Mouse (Mus musculus): ENCODE data around the gene Asb13. TPM values are rescaled to one million over a fixed set of nuclear protein-coding genes. Genes with fewer than 3 reads are reported as not detected.

Asb13 gene
- polyA plus RNA-seq, 1 experiment from 2014 or later, result 5.7 TPM

Other genes starting within 250 kb of the Asb13 start
- gene Gdi2, start 96.0 kb upstream of the Asb13 start, polyA plus RNA-seq (2015; fragmentation: Nextera tagmentation; extraction: Ambion mirVana), result 325 and 342 TPM in 2 replicates
- 6.7 and 7.6 TPM in 2 replicates for gene Fam208b, start 22.9 kb upstream of the Asb13 start, polyA plus RNA-seq (2015; fragmentation: Nextera tagmentation; extraction: Ambion mirVana)
- gene Calml3, start 170.3 kb downstream of the Asb13 start, polyA plus RNA-seq (2015; fragmentation: Nextera tagmentation; extraction: Ambion mirVana), result 0.14 and 0.22 TPM in 2 replicates
- 0.16 TPM in 1 of 2 replicates, not detected in the other for gene Calm4, start 203.7 kb downstream of the Asb13 start, polyA plus RNA-seq (2015; fragmentation: Nextera tagmentation; extraction: Ambion mirVana)
- gene Calm5, start 220.1 kb downstream of the Asb13 start, polyA plus RNA-seq (2015; fragmentation: Nextera tagmentation; extraction: Ambion mirVana), result not detected in 2 replicates

Measured in heart, embryonic 16.5 days (tissue).